Mouse (Mus musculus): ENCODE data around the gene Hsd3b7. TPM values are rescaled to one million over a fixed set of nuclear protein-coding genes. Genes with fewer than 3 reads are reported as not detected.

The Hsd3b7 gene
- 0.79 TPM for polyA plus RNA-seq (2017; shearing (Covaris generic))

DNA sequence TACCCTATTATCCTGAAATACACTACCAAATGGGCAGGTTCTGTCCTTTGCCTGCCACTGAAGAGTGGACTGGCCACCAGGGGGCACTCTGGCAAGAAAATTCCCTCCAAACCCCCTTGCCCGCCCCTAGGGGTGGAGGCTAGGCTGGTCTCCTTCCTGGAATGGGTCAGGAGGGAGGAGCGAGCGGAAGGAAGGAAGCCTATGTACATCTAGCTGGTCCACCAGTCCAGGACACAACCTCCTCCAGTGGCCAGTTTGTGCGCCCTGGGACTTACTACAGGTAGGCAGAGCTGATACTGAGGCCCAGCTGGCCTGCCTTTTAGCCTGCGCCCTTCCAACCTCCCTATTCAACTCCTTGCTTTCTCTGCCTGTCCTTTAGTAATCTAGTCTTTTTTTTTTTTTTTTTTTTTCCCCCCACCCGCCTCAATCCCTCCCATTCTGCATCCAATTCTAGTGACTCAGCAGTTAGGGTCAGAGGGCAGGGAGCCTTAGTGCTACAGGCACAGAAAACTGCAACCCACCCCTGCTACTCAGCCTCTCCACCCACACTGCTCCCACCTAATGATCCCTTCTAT is at the start of gene Hsd3b7:
Gene Hsd3b7 (plus strand): TSS at position 170 of the 575 bp plus-strand sequence.

DNA sequence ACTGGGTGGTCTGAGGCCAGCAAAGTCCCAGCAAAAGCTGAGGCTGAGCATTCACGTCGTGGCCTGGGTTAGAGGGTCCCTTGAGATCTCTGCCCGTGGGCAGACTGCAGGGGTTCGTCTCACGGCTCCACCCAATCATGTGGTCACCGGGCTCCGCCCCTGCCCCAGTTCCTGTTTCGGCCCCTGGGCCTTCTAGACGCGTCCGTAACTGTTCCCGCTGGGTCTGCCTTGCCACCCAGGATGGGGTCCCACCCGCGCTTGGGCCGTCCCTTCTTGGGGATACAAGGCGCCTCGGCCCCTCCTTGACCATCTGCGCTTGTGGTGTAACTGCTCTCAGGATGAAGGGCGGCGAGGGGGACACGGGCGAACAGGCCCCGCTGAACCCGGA is 30.8 kb upstream of the Hsd3b7 start, which contains the start of gene Orai3:
Gene Orai3 (plus strand): TSS at position 165 of the 388 bp plus-strand sequence.

DNA sequence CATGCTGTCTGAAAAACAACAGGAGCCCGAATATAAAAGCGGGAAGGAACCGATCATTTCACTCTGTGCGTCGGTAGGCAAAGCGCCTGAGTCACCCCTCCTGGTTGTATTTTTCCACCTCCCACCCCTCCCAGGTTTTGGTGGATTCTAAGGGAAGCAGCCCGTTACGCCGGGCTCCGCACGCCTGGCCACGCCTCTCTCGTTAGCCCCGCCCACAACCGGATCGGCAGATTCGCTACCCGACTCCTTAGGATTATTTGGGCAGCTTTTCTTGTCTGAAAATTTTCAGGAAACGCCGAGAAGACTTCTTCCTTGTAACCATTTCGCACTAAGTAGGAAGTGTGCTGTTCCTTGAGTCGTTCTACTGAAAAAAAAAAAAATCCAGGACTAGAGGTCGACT is 24.0 kb upstream of the Hsd3b7 start, which contains the start of gene Setd1a:
Gene Setd1a (plus strand): TSS at position 245 of the 400 bp plus-strand sequence.

DNA sequence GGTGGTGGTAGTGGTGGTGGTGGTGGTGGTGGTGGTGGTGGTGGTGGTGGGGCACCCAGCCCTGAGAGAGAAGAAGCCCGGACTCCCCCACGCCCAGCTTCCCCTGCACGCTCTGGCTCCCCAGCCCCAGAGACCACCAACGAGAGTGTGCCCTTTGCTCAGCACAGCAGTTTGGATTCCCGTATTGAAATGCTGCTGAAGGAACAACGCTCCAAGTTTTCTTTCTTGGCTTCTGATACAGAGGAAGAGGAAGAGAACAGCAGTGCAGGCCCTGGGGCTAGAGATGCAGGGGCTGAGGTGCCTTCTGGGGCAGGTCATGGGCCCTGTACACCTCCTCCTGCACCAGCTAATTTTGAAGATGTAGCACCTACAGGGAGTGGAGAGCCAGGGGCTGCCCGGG is 15.1 kb upstream of the Hsd3b7 start, which contains the start of gene Gm49388:
Gene Gm49388 (plus strand): TSS at position 301 of the 400 bp plus-strand sequence.

DNA sequence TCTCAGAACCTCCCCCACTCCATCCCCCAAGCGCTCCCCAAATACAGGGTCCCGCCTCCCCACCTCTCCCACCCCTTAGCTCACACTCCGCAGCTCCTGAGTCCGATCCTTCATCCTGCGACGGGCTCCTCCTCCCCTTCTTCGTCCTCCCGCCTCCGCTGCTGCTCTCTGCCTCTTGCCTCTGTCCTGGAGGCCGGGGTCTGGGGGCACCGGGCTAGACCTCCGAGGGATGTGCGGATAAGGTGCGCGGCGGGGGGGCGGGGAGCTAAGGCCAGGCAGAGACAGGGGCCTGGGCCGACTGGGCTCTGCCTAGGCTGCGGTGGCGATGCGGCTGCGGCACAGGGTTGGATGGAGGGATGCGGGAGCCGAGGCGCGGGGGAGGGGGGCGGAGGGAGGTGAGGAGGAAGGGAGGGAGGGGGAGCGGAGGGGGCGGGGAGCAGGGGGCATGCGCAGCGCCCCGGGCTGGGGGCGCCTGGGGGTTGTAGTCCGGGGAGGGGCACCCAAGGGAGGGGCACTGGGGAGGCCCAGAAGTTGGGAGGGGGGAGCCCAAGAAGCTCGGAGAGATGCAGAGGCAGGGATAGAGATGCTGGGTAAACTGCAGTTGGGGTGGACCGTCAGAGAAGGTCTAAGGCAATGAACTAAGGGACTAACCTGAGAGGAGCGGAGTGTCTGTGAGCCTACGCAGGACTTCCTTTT is 23.9 kb downstream of the Hsd3b7 start, which contains the start of the genes Stx4a and Stx1b:
Gene Stx4a (plus strand): TSS at position 119 of the 696 bp plus-strand sequence.
Gene Stx1b (minus strand): TSS at position 374 of the 696 bp plus-strand sequence.

Other genes with a start within 250 kb of the Hsd3b7 start
- gene Tmem265, start 239.2 kb upstream of the Hsd3b7 start, polyA plus RNA-seq (2017; shearing (Covaris generic)) = 10.3 TPM
- 82.7 TPM for gene Phkg2, start 227.3 kb upstream of the Hsd3b7 start, polyA plus RNA-seq (2017; shearing (Covaris generic))
- gene Ccdc189, start 212.0 kb upstream of the Hsd3b7 start, polyA plus RNA-seq (2017; shearing (Covaris generic)) = 0.39 TPM
- gene Rnf40, start 211.8 kb upstream of the Hsd3b7 start, polyA plus RNA-seq (2017; shearing (Covaris generic)) = 108 TPM
- gene Zfp629, start 184.8 kb upstream of the Hsd3b7 start, polyA plus RNA-seq (2017; shearing (Covaris generic)) = 1.7 TPM
- 59.3 TPM for gene Bcl7c, start 91.7 kb upstream of the Hsd3b7 start, polyA plus RNA-seq (2017; shearing (Covaris generic))
- gene Ctf1, start 87.9 kb upstream of the Hsd3b7 start, polyA plus RNA-seq (2017; shearing (Covaris generic)) = not detected
- gene Ctf2, start 68.4 kb upstream of the Hsd3b7 start, polyA plus RNA-seq (2017; shearing (Covaris generic)) = not detected
- 0.71 TPM for gene Fbxl19, start 56.1 kb upstream of the Hsd3b7 start, polyA plus RNA-seq (2017; shearing (Covaris generic))
- 10.5 TPM for gene Orai3, start 30.8 kb upstream of the Hsd3b7 start, polyA plus RNA-seq (2017; shearing (Covaris generic))
- gene Setd1a, start 23.9 kb upstream of the Hsd3b7 start, polyA plus RNA-seq (2017; shearing (Covaris generic)) = 7.5 TPM
- not detected for gene Gm49388, start 15.0 kb upstream of the Hsd3b7 start, polyA plus RNA-seq (2017; shearing (Covaris generic))
- gene Stx4a, start 23.7 kb downstream of the Hsd3b7 start, polyA plus RNA-seq (2017; shearing (Covaris generic)) = 111 TPM
- gene Stx1b, start 23.9 kb downstream of the Hsd3b7 start, polyA plus RNA-seq (2017; shearing (Covaris generic)) = 0.41 TPM
- gene Zfp646, start 75.6 kb downstream of the Hsd3b7 start, polyA plus RNA-seq (2017; shearing (Covaris generic)) = 25.8 TPM
- 9.0 TPM for gene Zfp668, start 76.2 kb downstream of the Hsd3b7 start, polyA plus RNA-seq (2017; shearing (Covaris generic))
- 0.51 TPM for gene Prss53, start 90.4 kb downstream of the Hsd3b7 start, polyA plus RNA-seq (2017; shearing (Covaris generic))
- not detected for gene Gm21974, start 94.8 kb downstream of the Hsd3b7 start, polyA plus RNA-seq (2017; shearing (Covaris generic))
- 47.2 TPM for gene Vkorc1, start 95.0 kb downstream of the Hsd3b7 start, polyA plus RNA-seq (2017; shearing (Covaris generic))
- 39.1 TPM for gene Bckdk, start 103.5 kb downstream of the Hsd3b7 start, polyA plus RNA-seq (2017; shearing (Covaris generic))
- gene Kat8, start 111.9 kb downstream of the Hsd3b7 start, polyA plus RNA-seq (2017; shearing (Covaris generic)) = 32.7 TPM
- gene Prss8, start 129.5 kb downstream of the Hsd3b7 start, polyA plus RNA-seq (2017; shearing (Covaris generic)) = not detected
- 1.7 TPM for gene Prss36, start 146.1 kb downstream of the Hsd3b7 start, polyA plus RNA-seq (2017; shearing (Covaris generic))
- gene Fus, start 166.9 kb downstream of the Hsd3b7 start, polyA plus RNA-seq (2017; shearing (Covaris generic)) = 253 TPM
- gene Pycard, start 193.3 kb downstream of the Hsd3b7 start, polyA plus RNA-seq (2017; shearing (Covaris generic)) = 95.9 TPM
- not detected for gene Trim72, start 203.3 kb downstream of the Hsd3b7 start, polyA plus RNA-seq (2017; shearing (Covaris generic))

All from effector memory CD4-positive, alpha-beta T cell, adult 5 months (primary cell).